In genomic region chr6:89238871-89239270, GRCm38 (mm10) we compare ENCODE assay signal across 9 mouse cellular contexts.
DNase-seq lines count a peak whose midpoint lies in the region; ATAC-seq and TF ChIP-seq lines count a peak whose summit lies in the region.
"Had no signal": no experiment of that assay in that cellular context is flagged by ENCODE, and none has a peak within 500 bp of the region (broad histone marks: within the 10 kb centered on the region; RNA-seq: fewer than 3 reads in every experiment).

No protein-coding gene starts in this region.

- H3K27me3 ChIP-seq in embryonic facial prominence, embryonic 14.5 days (replicated peaks; ENCODE audit: control insufficient read depth, insufficient read depth, low read length) = 0 out of 2 replicates have a peak, but pooled peaks cover 3% of the 10 kb centered on the region
- H3K27me3 ChIP-seq in embryonic facial prominence, embryonic 10.5 days (replicated peaks; ENCODE audit: low read depth, poor library complexity, severe bottlenecking) = peaks cover 26% of the 10 kb centered on the region
- no peaks in the 10 kb centered on the region; the same call in 1 of the 2 replicates for H3K27me3 ChIP-seq in hindbrain, postnatal 0 days (ENCODE audit: insufficient read depth, low read length)

- peak; percentile 43 for DNase-seq in embryonic facial prominence, embryonic 14.5 days (ENCODE audit: low spot score)
- no peak for DNase-seq in embryonic facial prominence, embryonic 10.5 days (ENCODE audit: low spot score)
- DNase-seq in layer of hippocampus, adult 11-12 months (ENCODE audit: low spot score) = peak; percentile 52
- no peak for DNase-seq in layer of hippocampus, adult 9-10 months (ENCODE audit: low spot score)
- DNase-seq in hindbrain, postnatal 0 days (ENCODE audit: low spot score) = peak; percentile 36
- DNase-seq in right cerebral cortex, adult 2 months (ENCODE audit: low spot score in 2 of 2) = peak; percentile 60 to 63
- no peak for DNase-seq in thymus, postnatal 0 days (ENCODE audit: low spot score)
- DNase-seq: lung, adult 2 months had no signal

- H3K4me2 ChIP-seq in embryonic facial prominence, embryonic 14.5 days (ENCODE audit: low read depth, low read length) = 0 out of 2 replicates have a peak overlapping the region, but pooled peaks have one; percentile 8
- H3K4me2 ChIP-seq in hindbrain, postnatal 0 days (ENCODE audit: low read depth, low read length) = no peak overlapping the region

- no peak overlapping the region for H3K27ac ChIP-seq in embryonic facial prominence, embryonic 14.5 days (replicated peaks; ENCODE audit: low read depth, low read length)
- no peak overlapping the region for H3K27ac ChIP-seq in embryonic facial prominence, embryonic 10.5 days (replicated peaks)
- H3K27ac ChIP-seq in hindbrain, postnatal 0 days = no peak overlapping the region

- H3K4me3 ChIP-seq in embryonic facial prominence, embryonic 14.5 days (ENCODE audit: low read depth, low read length) = no peak overlapping the region
- no peak overlapping the region for H3K4me3 ChIP-seq in embryonic facial prominence, embryonic 10.5 days
- H3K4me3 ChIP-seq in hindbrain, postnatal 0 days (ENCODE audit: low read length) = no peak overlapping the region

- TF ChIP-seq CTCF in hindbrain, postnatal 0 days (IDR thresholded peaks at IDR 0.05; ENCODE audit: low read depth) = no peak

- 0 out of 2 replicates have a peak, but pooled peaks cover 8% of the 10 kb centered on the region for H3K4me1 ChIP-seq in embryonic facial prominence, embryonic 14.5 days (ENCODE audit: control insufficient read depth, insufficient read depth, low read length)
- peaks cover 50% of the 10 kb centered on the region for H3K4me1 ChIP-seq in embryonic facial prominence, embryonic 10.5 days
- peaks cover 47% of the 10 kb centered on the region for H3K4me1 ChIP-seq in hindbrain, postnatal 0 days (ENCODE audit: insufficient read depth, low read length)

- no peak overlapping the region for H3K9ac ChIP-seq in embryonic facial prominence, embryonic 14.5 days (ENCODE audit: low read depth, low read length)
- H3K9ac ChIP-seq in hindbrain, postnatal 0 days (replicated peaks; ENCODE audit: low read length) = no peak overlapping the region

- no peak for ATAC-seq in embryonic facial prominence, embryonic 14.5 days (ENCODE audit: low read depth)
- no peak for ATAC-seq in hindbrain, postnatal 0 days
- ATAC-seq in megakaryocyte-erythroid progenitor cell, adult 5-6 weeks (replicated peaks; ENCODE audit: low FRiP score, low TSS enrichment, poor library complexity, severe bottlenecking) = no peak

- H3K36me3 ChIP-seq in embryonic facial prominence, embryonic 14.5 days (ENCODE audit: control insufficient read depth, insufficient read depth, low read length) = no peaks in the 10 kb centered on the region
- no peaks in the 10 kb centered on the region for H3K36me3 ChIP-seq in embryonic facial prominence, embryonic 10.5 days (replicated peaks)
- H3K36me3 ChIP-seq in hindbrain, postnatal 0 days (ENCODE audit: insufficient read depth, low read length) = no peaks in the 10 kb centered on the region

- WGBS in embryonic facial prominence, embryonic 14.5 days = 40% methylated on average over 14 of the region's 14 CpGs
- 62% methylated on average over 14 of the region's 14 CpGs for WGBS in embryonic facial prominence, embryonic 10.5 days
- 38% methylated on average over 14 of the region's 14 CpGs for WGBS in hindbrain, postnatal 0 days

- H3K9me3 ChIP-seq in embryonic facial prominence, embryonic 14.5 days (ENCODE audit: control insufficient read depth, low read length) = no peaks in the 10 kb centered on the region
- H3K9me3 ChIP-seq in embryonic facial prominence, embryonic 10.5 days = no peaks in the 10 kb centered on the region
- H3K9me3 ChIP-seq in hindbrain, postnatal 0 days (ENCODE audit: low read length) = no peaks in the 10 kb centered on the region

Comparison
In these comparisons a context has a peak if more than half of its experiments do, and no peak if none do; other contexts are left out.
1. DNase-seq: peak in embryonic facial prominence, embryonic 14.5 days (single experiment), layer of hippocampus, adult 11-12 months (single experiment), hindbrain, postnatal 0 days (single experiment) and right cerebral cortex, adult 2 months (2 of 2); none in embryonic facial prominence, embryonic 10.5 days (single experiment), layer of hippocampus, adult 9-10 months (single experiment) and thymus, postnatal 0 days (single experiment).